Mouse (Mus musculus): Measurements from ENCODE around the gene Rps8. TPM values are rescaled to one million over a fixed set of nuclear protein-coding genes. Genes with fewer than 3 reads are reported as not detected.

Gene Rps8
- total and polyA plus RNA-seq, 3 experiments, result 1,132 to 5,186 (median 1,156) TPM

- Histone ChIP-seq H3K79me2 (ENCODE audit: control insufficient read depth, insufficient read depth, low read length, poor library complexity) (peaks cover 2% of the 10 kb centered on the region), H3K9ac (ENCODE audit: control insufficient read depth, low read depth, low read length, poor library complexity, severe bottlenecking) (peak overlapping the region; percentile 70), H3K4me1 (ENCODE audit: control insufficient read depth in 1 of 2, insufficient read depth in 2 of 2, low read length in 2 of 2) (peaks cover 5 to 22% of the 10 kb centered on the region in 2 experiments), H3K27me3 (ENCODE audit: control insufficient read depth in 1 of 2, insufficient read depth in 2 of 2, low read length in 2 of 2) (no peaks in the 10 kb centered on the region), H3K4me3 (ENCODE audit: control insufficient read depth in 1 of 2, insufficient read depth in 1 of 2, low read depth in 2 of 2, low read length in 2 of 2) (peak overlapping the region; percentile 3 to 8; a peak in 2 of 4 replicates), H3K27ac (ENCODE audit: control insufficient read depth, low read depth, low read length) (peak overlapping the region; percentile 55), H3K36me3 (ENCODE audit: control insufficient read depth in 1 of 2, insufficient read depth in 2 of 2, low read length in 2 of 2) (peaks cover 0 to 4% of the 10 kb centered on the region in 2 experiments; a peak in 2 of 4 replicates), H3K9me3 (replicated peaks; ENCODE audit: insufficient read depth, low read length) (no peaks in the 10 kb centered on the region)
- DNase-seq (ENCODE audit: low read depth, low spot score), result no peak
- TF ChIP-seq TBP (IDR thresholded peaks at IDR 0.05; ENCODE audit: low read depth, low read length) (no peak), RCOR1 (IDR thresholded peaks at IDR 0.05; ENCODE audit: low read depth, low read length) (no peak), MAX (IDR thresholded peaks at IDR 0.05; ENCODE audit: low read length) (no peak), SIN3A (IDR thresholded peaks at IDR 0.05; ENCODE audit: low read length) (no peak), ZKSCAN1 (IDR thresholded peaks at IDR 0.05; ENCODE audit: low read depth, low read length) (no peak), MYC (IDR thresholded peaks at IDR 0.05; ENCODE audit: low read depth, low read length) (no peak), JUND (IDR thresholded peaks at IDR 0.05; ENCODE audit: low read depth, low read length) (no peak)
These were observed 17.5 kb downstream of the Rps8 start for GRCm38 (mm10) chr4:117138295-117139216.

- Histone ChIP-seq H3K9me3 (replicated peaks; ENCODE audit: insufficient read depth, low read length) (no peaks in the 10 kb centered on the region), H3K79me2 (ENCODE audit: control insufficient read depth, insufficient read depth, low read length, poor library complexity) (peaks cover 9% of the 10 kb centered on the region), H3K27ac (ENCODE audit: control insufficient read depth, low read depth, low read length) (peak overlapping the region; percentile 81), H3K4me3 (ENCODE audit: control insufficient read depth in 1 of 2, insufficient read depth in 1 of 2, low read depth in 2 of 2, low read length in 2 of 2) (peak overlapping the region; percentile 51 to 64), H3K9ac (ENCODE audit: control insufficient read depth, low read depth, low read length, poor library complexity, severe bottlenecking) (peak overlapping the region; percentile 72), H3K36me3 (ENCODE audit: control insufficient read depth in 1 of 2, insufficient read depth in 2 of 2, low read length in 2 of 2) (peaks cover 0 to 4% of the 10 kb centered on the region in 2 experiments; a peak in 2 of 4 replicates), H3K4me1 (ENCODE audit: control insufficient read depth in 1 of 2, insufficient read depth in 2 of 2, low read length in 2 of 2) (peaks cover 7 to 27% of the 10 kb centered on the region in 2 experiments), H3K27me3 (ENCODE audit: control insufficient read depth in 1 of 2, insufficient read depth in 2 of 2, low read length in 2 of 2) (no peaks in the 10 kb centered on the region)
- TF ChIP-seq POLR2A (IDR thresholded peaks at IDR 0.05; ENCODE audit: control insufficient read depth in 1 of 2, insufficient read depth in 1 of 2, low read depth in 1 of 2, low read length in 2 of 2, poor library complexity in 1 of 2), result peak in 1 of 2 experiments; percentile 89; a peak in 2 of 4 replicates
- TF ChIP-seq MYB (IDR thresholded peaks at IDR 0.05; ENCODE audit: low read depth, low read length), result no peak
- no peak for TF ChIP-seq GATA1 (IDR thresholded peaks at IDR 0.05; ENCODE audit: low read depth, low read length)
- no peak for TF ChIP-seq CHD1 (IDR thresholded peaks at IDR 0.05; ENCODE audit: low read depth, low read length)
- TF ChIP-seq ETS1 (IDR thresholded peaks at IDR 0.05; ENCODE audit: low read depth, low read length), result peak; percentile 45; the same call in 1 of the 2 replicates
- peak; percentile 21 to 57; a peak in 2 of 4 replicates for TF ChIP-seq EP300 (IDR thresholded peaks at IDR 0.05; ENCODE audit: low read depth in 1 of 2, low read length in 2 of 2)
- TF ChIP-seq SIN3A (IDR thresholded peaks at IDR 0.05; ENCODE audit: low read length), result no peak; the same call in 1 of the 2 replicates
- TF ChIP-seq ZMIZ1 (IDR thresholded peaks at IDR 0.05; ENCODE audit: low read depth, low read length), result peak; percentile 65; the same call in 1 of the 2 replicates
- peak; percentile 82 for TF ChIP-seq TBP (IDR thresholded peaks at IDR 0.05; ENCODE audit: low read depth, low read length)
- TF ChIP-seq USF1 (IDR thresholded peaks at IDR 0.05; ENCODE audit: low read depth, low read length), result 0 out of 2 replicates have a peak, but pooled peaks have one; percentile 0
- no peak for TF ChIP-seq UBTF (IDR thresholded peaks at IDR 0.05; ENCODE audit: borderline replicate concordance, insufficient read depth, low read depth, low read length)
- peak; percentile 78; the same call in 1 of the 2 replicates for TF ChIP-seq POLR2AphosphoS2 (IDR thresholded peaks at IDR 0.05; ENCODE audit: low read length)
- TF ChIP-seq NRF1 (IDR thresholded peaks at IDR 0.05; ENCODE audit: insufficient read depth, low read depth, low read length, poor library complexity, severe bottlenecking), result 0 out of 2 replicates have a peak, but pooled peaks have one; percentile 6
- TF ChIP-seq MYC (IDR thresholded peaks at IDR 0.05; ENCODE audit: low read depth, low read length), result no peak
- peak; percentile 86 for TF ChIP-seq NELFE (IDR thresholded peaks at IDR 0.05; ENCODE audit: low read depth, low read length)
- TF ChIP-seq MAX (IDR thresholded peaks at IDR 0.05; ENCODE audit: low read length), result peak; percentile 70
- 0 out of 2 replicates have a peak, but pooled peaks have one; percentile 20 for TF ChIP-seq ELF1 (IDR thresholded peaks at IDR 0.05; ENCODE audit: low read depth, low read length)
- peak; percentile 67; the same call in 1 of the 2 replicates for TF ChIP-seq MXI1 (IDR thresholded peaks at IDR 0.05; ENCODE audit: low read depth, low read length)
- no peak for TF ChIP-seq CTCF (IDR thresholded peaks at IDR 0.05 in 2 of 3, conservative IDR thresholded peaks at IDR 0.05 in 1 of 3; ENCODE audit: control insufficient read depth in 1 of 3, insufficient read depth in 1 of 3, low read depth in 2 of 3, low read length in 3 of 3, poor library complexity in 1 of 3, severe bottlenecking in 1 of 3)
- no peak for TF ChIP-seq RAD21 (IDR thresholded peaks at IDR 0.05; ENCODE audit: low read depth, low read length)
- TF ChIP-seq MAFK (IDR thresholded peaks at IDR 0.05; ENCODE audit: borderline replicate concordance, low read depth, low read length), result peak; percentile 84; the same call in 1 of the 2 replicates
- TF ChIP-seq JUND (IDR thresholded peaks at IDR 0.05; ENCODE audit: low read depth, low read length), result peak; percentile 58; the same call in 1 of the 2 replicates
- TF ChIP-seq GABPA (IDR thresholded peaks at IDR 0.05; ENCODE audit: low read depth, low read length), result peak; percentile 89
- TF ChIP-seq TCF12 (IDR thresholded peaks at IDR 0.05; ENCODE audit: low read depth, low read length), result peak; percentile 45; the same call in 1 of the 2 replicates
- peak; percentile 79 for DNase-seq (ENCODE audit: low read depth, low spot score)
These were observed 20.0 kb downstream of the Rps8 start for GRCm38 (mm10) chr4:117136034-117136433.

Data from MEL (cell line).